Mouse (Mus musculus): ENCODE results near the gene Stab1.

GRCm38 (mm10) chr14:31160196-31161150 lies 8.0 kb downstream of the Stab1 start:
- no peak for TF ChIP-seq CTCF (IDR thresholded peaks at IDR 0.05; ENCODE audit: insufficient read depth, low read length)
- no peak for TF ChIP-seq POLR2A (IDR thresholded peaks at IDR 0.05; ENCODE audit: borderline replicate concordance, extremely low read depth, low read depth, low read length)

All from lung, adult 2 months (tissue).